Mouse (Mus musculus): ENCODE results near the gene Slc38a2. TPM values are rescaled to one million over a fixed set of nuclear protein-coding genes. Genes with fewer than 3 reads are reported as not detected.

Gene Slc38a2
- total RNA-seq (2015; ENCODE audit: low replicate concordance): 58.0 and 85.9 TPM in 2 replicates
- 38.4 and 47.4 TPM in 2 replicates for total RNA-seq (2017; ENCODE audit: low replicate concordance)

- peak; percentile 79 for ATAC-seq (replicated peaks; ENCODE audit: low FRiP score, poor library complexity, severe bottlenecking)
Observed at GRCm38 (mm10) chr15:96699521-96700511, at the start of gene Slc38a2. Slc38a2 (minus strand) TSS chr15:96699730.

- ATAC-seq (replicated peaks; ENCODE audit: low FRiP score, poor library complexity, severe bottlenecking): no peak
Observed at GRCm38 (mm10) chr15:96749101-96749500, 49.6 kb upstream of the Slc38a2 start.

GRCm38 (mm10) chr15:96747551-96747950 lies 48.0 kb upstream of the Slc38a2 start:
- no peak for ATAC-seq (replicated peaks; ENCODE audit: low FRiP score, poor library complexity, severe bottlenecking)

- ATAC-seq (replicated peaks; ENCODE audit: low FRiP score, poor library complexity, severe bottlenecking): no peak
Observed at GRCm38 (mm10) chr15:96746986-96747385, 47.5 kb upstream of the Slc38a2 start.

GRCm38 (mm10) chr15:96745299-96745698 lies 45.8 kb upstream of the Slc38a2 start:
- no peak for ATAC-seq (replicated peaks; ENCODE audit: low FRiP score, poor library complexity, severe bottlenecking)

GRCm38 (mm10) chr15:96744882-96745296 lies 45.4 kb upstream of the Slc38a2 start:
- no peak for ATAC-seq (replicated peaks; ENCODE audit: low FRiP score, poor library complexity, severe bottlenecking)

GRCm38 (mm10) chr15:96744153-96744881 lies 44.8 kb upstream of the Slc38a2 start:
- no peak for ATAC-seq (replicated peaks; ENCODE audit: low FRiP score, poor library complexity, severe bottlenecking)

GRCm38 (mm10) chr15:96743257-96743656 lies 43.7 kb upstream of the Slc38a2 start:
- no peak for ATAC-seq (replicated peaks; ENCODE audit: low FRiP score, poor library complexity, severe bottlenecking)

GRCm38 (mm10) chr15:96742591-96743241 lies 43.2 kb upstream of the Slc38a2 start:
- ATAC-seq (replicated peaks; ENCODE audit: low FRiP score, poor library complexity, severe bottlenecking): no peak

GRCm38 (mm10) chr15:96740865-96741561 lies 41.5 kb upstream of the Slc38a2 start:
- no peak for ATAC-seq (replicated peaks; ENCODE audit: low FRiP score, poor library complexity, severe bottlenecking)

- no peak for ATAC-seq (replicated peaks; ENCODE audit: low FRiP score, poor library complexity, severe bottlenecking)
Observed at GRCm38 (mm10) chr15:96740091-96740490, 40.6 kb upstream of the Slc38a2 start.

- no peak for ATAC-seq (replicated peaks; ENCODE audit: low FRiP score, poor library complexity, severe bottlenecking)
Observed at GRCm38 (mm10) chr15:96736663-96737385, 37.3 kb upstream of the Slc38a2 start.

GRCm38 (mm10) chr15:96735562-96736160 lies 36.1 kb upstream of the Slc38a2 start:
- no peak for ATAC-seq (replicated peaks; ENCODE audit: low FRiP score, poor library complexity, severe bottlenecking)

- no peak for ATAC-seq (replicated peaks; ENCODE audit: low FRiP score, poor library complexity, severe bottlenecking)
Observed at GRCm38 (mm10) chr15:96734423-96734822, 34.9 kb upstream of the Slc38a2 start.

GRCm38 (mm10) chr15:96730416-96730815 lies 30.9 kb upstream of the Slc38a2 start:
- ATAC-seq (replicated peaks; ENCODE audit: low FRiP score, poor library complexity, severe bottlenecking): no peak

GRCm38 (mm10) chr15:96729785-96730184 lies 30.3 kb upstream of the Slc38a2 start:
- no peak for ATAC-seq (replicated peaks; ENCODE audit: low FRiP score, poor library complexity, severe bottlenecking)

GRCm38 (mm10) chr15:96728993-96729392 lies 29.5 kb upstream of the Slc38a2 start:
- ATAC-seq (replicated peaks; ENCODE audit: low FRiP score, poor library complexity, severe bottlenecking): no peak

- no peak for ATAC-seq (replicated peaks; ENCODE audit: low FRiP score, poor library complexity, severe bottlenecking)
Observed at GRCm38 (mm10) chr15:96728346-96728745, 28.8 kb upstream of the Slc38a2 start.
